Mouse (Mus musculus) kidney, adult 9 months (tissue): ENCODE measurements around the gene Laptm4a.
A peak's percentile ranks its signal among the peaks of the same experiment; 100 is the strongest.

Source experiments
- DNase-seq: peaks from one replicate; pipeline ENCODE4 v3.0.0; 2022

Laptm4a gene

GRCm38 (mm10) chr12:8921394-8922368 lies at the start of gene Laptm4a:
Gene Laptm4a, plus strand, starts transcription at chr12:8921664.
- DNase-seq: peak; percentile 99

- DNase-seq: no peak
These were observed 45.9 kb upstream of the Laptm4a start for GRCm38 (mm10) chr12:8875583-8875982.

- peak; percentile 91 for DNase-seq
These were observed 44.6 kb upstream of the Laptm4a start for GRCm38 (mm10) chr12:8876865-8877264.

- DNase-seq: no peak
These were observed 44.1 kb upstream of the Laptm4a start for GRCm38 (mm10) chr12:8877413-8877812.

- no peak for DNase-seq
These were observed 42.7 kb upstream of the Laptm4a start for GRCm38 (mm10) chr12:8878752-8879151.

GRCm38 (mm10) chr12:8879389-8879788 lies 42.1 kb upstream of the Laptm4a start:
- DNase-seq: no peak

- peak; percentile 65 for DNase-seq
These were observed 39.7 kb upstream of the Laptm4a start for GRCm38 (mm10) chr12:8881736-8882135.

GRCm38 (mm10) chr12:8882376-8882775 lies 39.1 kb upstream of the Laptm4a start:
- DNase-seq: peak; percentile 61

GRCm38 (mm10) chr12:8884426-8885145 lies 36.9 kb upstream of the Laptm4a start:
- no peak for DNase-seq

- no peak for DNase-seq
These were observed 36.3 kb upstream of the Laptm4a start for GRCm38 (mm10) chr12:8885146-8885543.

GRCm38 (mm10) chr12:8885950-8886349 lies 35.5 kb upstream of the Laptm4a start:
- DNase-seq: no peak

- DNase-seq: no peak
These were observed 33.0 kb upstream of the Laptm4a start for GRCm38 (mm10) chr12:8888445-8888844.

- DNase-seq: peak; percentile 76
These were observed 32.3 kb upstream of the Laptm4a start for GRCm38 (mm10) chr12:8889117-8889665.

- no peak for DNase-seq
These were observed 28.5 kb upstream of the Laptm4a start for GRCm38 (mm10) chr12:8892876-8893532.

GRCm38 (mm10) chr12:8897140-8897539 lies 24.3 kb upstream of the Laptm4a start:
- no peak for DNase-seq

GRCm38 (mm10) chr12:8898879-8899785 lies 22.3 kb upstream of the Laptm4a start:
- DNase-seq: no peak

GRCm38 (mm10) chr12:8900107-8900698 lies 21.3 kb upstream of the Laptm4a start:
- no peak for DNase-seq

GRCm38 (mm10) chr12:8900919-8901663 lies 20.4 kb upstream of the Laptm4a start:
- DNase-seq: peak; percentile 35

- DNase-seq: no peak
These were observed 19.5 kb upstream of the Laptm4a start for GRCm38 (mm10) chr12:8901934-8902333.

- DNase-seq: no peak
These were observed 19.0 kb upstream of the Laptm4a start for GRCm38 (mm10) chr12:8902479-8902878.
